Mouse (Mus musculus) forebrain, embryonic 12.5 days (tissue): ENCODE data around the gene Ucp2. TPM values are rescaled to one million over a fixed set of nuclear protein-coding genes. Genes with fewer than 3 reads are reported as not detected.

Source experiments
- ATAC-seq: fragments of 200-750 bp; cut with Nextera tagmentation; 2 replicates; pipeline ENCODE4 v1.8.0; 2017; ENCODE audit warnings: moderate TSS enrichment; ENCODE audit not compliant: low FRiP score
- H3K27ac ChIP-seq: fragments of 300-500 bp; sonication (generic); 2 replicates; pipeline ENCODE4 v1.5.1; 2016; ENCODE audit warnings: mild to moderate bottlenecking
- H3K27me3 ChIP-seq: fragments of 300-500 bp; sonication (generic); 2 replicates; pipeline ENCODE4 v1.6.1; 2016; ENCODE audit warnings: mild to moderate bottlenecking
- H3K36me3 ChIP-seq: fragments of 300-500 bp; sonication (generic); replicated peaks from 2 replicates; pipeline ENCODE4 v1.6.1; 2016; ENCODE audit warnings: mild to moderate bottlenecking
- H3K4me1 ChIP-seq: fragments of 300-500 bp; sonication (generic); 2 replicates; pipeline ENCODE4 v1.6.1; 2016
- H3K4me2 ChIP-seq: fragments of 300-500 bp; sonication (generic); 2 replicates; pipeline ENCODE4 v1.6.1; 2016; ENCODE audit warnings: mild to moderate bottlenecking, moderate library complexity
- H3K4me3 ChIP-seq: fragments of 300-500 bp; sonication (generic); replicated peaks from 2 replicates; pipeline ENCODE4 v1.5.1; 2016; ENCODE audit warnings: mild to moderate bottlenecking
- H3K9ac ChIP-seq: fragments of 300-500 bp; sonication (generic); 2 replicates; pipeline ENCODE4 v1.6.1; 2016; ENCODE audit warnings: mild to moderate bottlenecking
- H3K9me3 ChIP-seq: fragments of 300-500 bp; sonication (generic); 2 replicates; pipeline ENCODE4 v1.6.1; 2016
- WGBS: fragments of 180-500 bp; shearing (Covaris S2); methylation state at CpG from one replicate; pipeline ENCODE4 v1.1.7; 2016; 5-methylcytosine and 5-hydroxymethylcytosine counted together
- polyA plus RNA-seq: library from polyadenylated mRNA; unstranded; fragments of >200 nt; fragmentation: Nextera tagmentation; extraction: Ambion mirVana; gene quantifications from 2 replicates; pipeline ENCODE4 v1.2.1, GENCODE M21; 2016

Ucp2 gene
- polyA plus RNA-seq, 1 experiment from 2014 or later = 83.8 TPM

- H3K4me3 ChIP-seq = no peak within 1 kb of the TSS
- 0 out of 2 replicates have a peak, but pooled peaks cover 4% of the 10 kb centered on the region for H3K4me1 ChIP-seq
- no peaks in the 10 kb centered on the region for H3K9me3 ChIP-seq
- no peaks in the 10 kb centered on the region for H3K36me3 ChIP-seq
- 53% methylated on average over 11 of the region's 11 CpGs for WGBS
- no peak within 1 kb of the TSS for H3K9ac ChIP-seq
- H3K27me3 ChIP-seq = peaks cover 9% of the 10 kb centered on the region; the same call in 1 of the 2 replicates
- ATAC-seq = no peak
- no peak within 1 kb of the TSS for H3K4me2 ChIP-seq
- no peak within 1 kb of the TSS for H3K27ac ChIP-seq
Observed at GRCm38 (mm10) chr7:100514573-100514972, 21.4 kb downstream of the Ucp2 start, which contains the start of gene Dnajb13. Dnajb13 (minus strand) TSS chr7:100514960.

DNA sequence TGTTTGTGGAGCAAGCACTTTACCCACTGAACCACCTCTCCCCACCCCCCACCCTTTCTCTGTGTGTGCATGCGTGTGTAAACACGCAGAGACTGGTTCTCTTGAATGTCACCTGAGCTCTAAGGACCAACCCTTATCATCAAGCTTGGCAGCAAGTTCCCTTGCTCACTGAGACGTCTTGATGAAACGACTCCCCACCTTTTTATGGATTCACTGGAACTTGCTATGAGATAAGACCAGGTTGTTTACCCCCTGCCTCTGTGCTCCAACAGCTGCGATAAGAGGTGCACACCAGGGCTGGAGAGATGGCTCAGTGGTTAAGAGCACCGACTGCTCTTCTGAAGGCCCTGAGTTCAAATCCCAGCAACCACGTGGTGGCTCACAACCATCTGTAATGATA lies 27.1 kb downstream of the Ucp2 start:
- no peaks in the 10 kb centered on the region for H3K9me3 ChIP-seq
- H3K4me2 ChIP-seq = no peak overlapping the region
- H3K4me3 ChIP-seq = no peak overlapping the region
- no peaks in the 10 kb centered on the region for H3K27me3 ChIP-seq
- H3K27ac ChIP-seq = no peak overlapping the region
- no peak overlapping the region for H3K9ac ChIP-seq
- WGBS = 75% methylated on average over 7 of the region's 7 CpGs
- ATAC-seq = no peak
- no peaks in the 10 kb centered on the region for H3K4me1 ChIP-seq
- H3K36me3 ChIP-seq = no peaks in the 10 kb centered on the region

DNA sequence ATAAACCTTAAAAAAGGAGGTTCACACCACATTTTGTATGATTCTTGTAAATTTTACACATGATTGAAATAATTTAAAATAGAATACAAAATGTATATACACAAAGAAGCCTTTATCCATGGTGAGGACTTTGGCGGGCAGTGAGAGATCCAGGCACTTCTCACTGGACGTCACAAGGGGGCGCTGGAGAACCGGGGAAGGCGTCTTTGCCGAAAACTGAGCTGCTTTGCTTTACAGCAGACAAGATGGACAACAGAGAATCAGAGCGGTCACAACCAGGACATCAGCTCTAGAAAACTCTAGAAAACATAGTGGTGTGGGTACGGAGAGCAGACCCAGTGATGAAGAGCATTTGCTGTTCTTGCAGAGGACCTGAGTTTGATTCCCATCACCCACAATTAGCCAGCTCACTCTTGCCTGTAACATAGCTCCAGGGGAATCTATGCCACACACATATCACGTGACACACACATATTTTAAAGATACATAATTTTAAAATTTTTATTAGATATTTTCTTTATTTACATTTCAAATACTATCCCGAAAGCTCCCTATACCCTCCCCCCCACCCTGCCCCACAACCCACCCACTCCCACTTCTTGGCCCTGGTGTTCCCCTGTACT lies 27.6 kb downstream of the Ucp2 start:
- Histone ChIP-seq H3K9ac (no peak overlapping the region), H3K36me3 (no peaks in the 10 kb centered on the region), H3K9me3 (no peaks in the 10 kb centered on the region), H3K4me1 (no peaks in the 10 kb centered on the region), H3K27ac (no peak overlapping the region), H3K27me3 (no peaks in the 10 kb centered on the region), H3K4me3 (no peak overlapping the region), H3K4me2 (no peak overlapping the region; the same call in 1 of the 2 replicates)
- 22% methylated on average over 10 of the region's 10 CpGs for WGBS
- peak; percentile 36 for ATAC-seq

DNA sequence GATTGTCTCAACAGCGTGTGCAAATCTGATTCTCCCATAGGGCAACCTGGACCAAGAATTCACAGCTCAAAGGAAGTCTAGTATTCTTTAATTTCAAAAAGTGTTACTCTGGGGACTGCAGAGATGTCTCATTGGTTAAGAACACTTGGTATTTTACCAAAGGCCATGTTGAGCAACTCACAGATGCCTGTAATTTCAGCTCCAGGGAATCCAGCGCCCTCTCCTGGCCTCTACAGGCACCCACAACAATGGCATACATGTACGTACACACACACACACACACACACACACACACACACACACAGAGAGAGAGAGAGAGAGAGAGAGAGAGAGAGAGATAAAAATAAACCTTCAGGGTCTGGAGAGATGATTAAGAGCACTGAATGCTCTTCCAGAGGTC lies 29.1 kb downstream of the Ucp2 start:
- no peaks in the 10 kb centered on the region for H3K9me3 ChIP-seq
- no peak overlapping the region for H3K4me3 ChIP-seq
- H3K4me2 ChIP-seq = no peak overlapping the region
- H3K36me3 ChIP-seq = no peaks in the 10 kb centered on the region
- ATAC-seq = no peak
- H3K27me3 ChIP-seq = no peaks in the 10 kb centered on the region
- H3K4me1 ChIP-seq = no peaks in the 10 kb centered on the region
- 79% methylated on average over 3 of the region's 3 CpGs for WGBS
- no peak overlapping the region for H3K9ac ChIP-seq
- no peak overlapping the region for H3K27ac ChIP-seq

DNA sequence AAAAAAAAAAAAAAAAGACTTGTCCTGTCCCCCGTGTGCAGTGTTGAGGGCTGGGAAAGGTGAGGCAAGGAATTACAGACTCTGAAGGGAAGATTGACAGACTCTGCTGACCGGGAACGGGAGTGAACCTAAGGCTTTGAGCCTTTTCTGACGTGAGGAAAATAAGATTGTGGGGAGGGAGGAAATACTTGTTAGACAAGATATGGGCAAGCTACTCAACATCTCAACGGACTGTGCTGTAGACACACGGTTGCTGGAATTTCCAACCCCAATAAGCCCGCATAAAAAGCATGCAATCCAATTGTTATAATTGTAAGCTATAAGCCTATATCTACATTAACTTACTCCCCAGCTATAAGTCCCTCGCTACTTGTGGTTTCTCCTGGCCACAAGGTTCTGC lies 31.5 kb downstream of the Ucp2 start:
- ATAC-seq = no peak
- Histone ChIP-seq H3K4me1 (no peaks in the 10 kb centered on the region), H3K27ac (no peak overlapping the region), H3K4me3 (no peak overlapping the region), H3K9ac (no peak overlapping the region), H3K36me3 (no peaks in the 10 kb centered on the region), H3K9me3 (no peaks in the 10 kb centered on the region), H3K4me2 (no peak overlapping the region), H3K27me3 (no peaks in the 10 kb centered on the region)
- 79% methylated on average over 8 of the region's 8 CpGs for WGBS

GRCm38 (mm10) chr7:100530766-100531165 lies 37.6 kb downstream of the Ucp2 start:
- Histone ChIP-seq H3K4me3 (no peak overlapping the region), H3K9ac (no peak overlapping the region), H3K4me2 (no peak overlapping the region), H3K4me1 (no peaks in the 10 kb centered on the region), H3K9me3 (no peaks in the 10 kb centered on the region), H3K27me3 (no peaks in the 10 kb centered on the region), H3K36me3 (no peaks in the 10 kb centered on the region), H3K27ac (no peak overlapping the region)
- WGBS = 94% methylated on average over 5 of the region's 5 CpGs
- no peak for ATAC-seq

DNA sequence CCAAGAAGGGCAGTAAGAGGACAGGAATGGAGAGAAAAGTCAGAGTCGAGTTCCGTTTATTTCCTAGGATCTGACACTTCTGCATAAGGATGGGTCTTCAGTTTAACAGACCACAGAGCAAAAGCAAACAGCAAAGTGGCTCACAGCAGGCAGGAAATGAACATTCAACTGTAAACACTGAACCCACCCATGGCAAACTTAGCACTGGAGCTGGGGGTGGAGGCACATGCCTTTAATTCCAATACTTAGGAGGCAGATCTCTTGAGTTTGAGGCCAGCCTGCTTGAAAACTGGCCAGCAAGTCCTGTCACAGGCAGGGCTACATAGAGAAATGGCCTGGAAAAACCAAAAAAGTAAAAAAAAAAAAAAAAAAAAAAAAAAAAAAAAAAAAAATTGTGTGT lies 40.4 kb downstream of the Ucp2 start:
- H3K9me3 ChIP-seq = no peaks in the 10 kb centered on the region
- no peaks in the 10 kb centered on the region for H3K27me3 ChIP-seq
- H3K9ac ChIP-seq = no peak overlapping the region
- H3K36me3 ChIP-seq = no peaks in the 10 kb centered on the region
- no peak overlapping the region for H3K4me3 ChIP-seq
- ATAC-seq = no peak
- WGBS = 82% methylated on average over 2 of the region's 2 CpGs
- H3K4me2 ChIP-seq = no peak overlapping the region
- H3K4me1 ChIP-seq = peaks cover 11% of the 10 kb centered on the region
- no peak overlapping the region for H3K27ac ChIP-seq

- no peak overlapping the region for H3K4me2 ChIP-seq
- no peaks in the 10 kb centered on the region for H3K9me3 ChIP-seq
- H3K27me3 ChIP-seq = no peaks in the 10 kb centered on the region
- 77% methylated on average over 3 of the region's 3 CpGs for WGBS
- H3K27ac ChIP-seq = no peak overlapping the region
- peaks cover 3% of the 10 kb centered on the region for H3K36me3 ChIP-seq
- no peak overlapping the region for H3K9ac ChIP-seq
- peaks cover 11% of the 10 kb centered on the region for H3K4me1 ChIP-seq
- no peak for ATAC-seq
- no peak overlapping the region for H3K4me3 ChIP-seq
Observed at GRCm38 (mm10) chr7:100534216-100534615, 41.1 kb downstream of the Ucp2 start.

DNA sequence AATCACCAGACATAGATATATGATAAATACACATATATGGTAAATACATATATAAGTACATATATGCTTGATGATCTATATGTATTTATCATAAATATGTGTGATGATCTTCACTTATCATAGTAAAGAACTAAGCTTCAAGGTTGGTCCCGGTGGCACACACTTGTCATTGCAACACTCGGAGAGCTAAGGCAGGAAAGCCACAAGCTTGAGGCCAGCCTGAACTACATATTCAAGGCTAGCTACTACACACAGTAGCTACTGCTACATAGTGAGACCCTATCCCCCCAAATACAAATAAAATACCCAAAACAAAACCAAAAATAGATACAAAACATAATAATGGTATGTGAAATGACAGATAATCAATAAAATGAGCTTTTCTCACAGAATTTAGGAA lies 42.7 kb downstream of the Ucp2 start:
- Histone ChIP-seq H3K4me2 (peak overlapping the region; percentile 67; the same call in 1 of the 2 replicates), H3K36me3 (peaks cover 18% of the 10 kb centered on the region), H3K4me3 (no peak overlapping the region), H3K9me3 (no peaks in the 10 kb centered on the region), H3K27me3 (no peaks in the 10 kb centered on the region), H3K27ac (no peak overlapping the region), H3K4me1 (peaks cover 11% of the 10 kb centered on the region), H3K9ac (0 out of 2 replicates have a peak overlapping the region, but pooled peaks have one; percentile 39)
- WGBS = 91% methylated on average over 2 of the region's 2 CpGs
- no peak for ATAC-seq

- Histone ChIP-seq H3K27ac (peak within 1 kb of the TSS; percentile 85), H3K9ac (peak within 1 kb of the TSS; percentile 78), H3K36me3 (peaks cover 18% of the 10 kb centered on the region), H3K4me2 (peak within 1 kb of the TSS; percentile 67), H3K4me1 (peaks cover 11% of the 10 kb centered on the region), H3K27me3 (no peaks in the 10 kb centered on the region), H3K9me3 (no peaks in the 10 kb centered on the region), H3K4me3 (peak within 1 kb of the TSS; percentile 58)
- ATAC-seq = peak; percentile 100
- WGBS = under 1% methylated on average over 33 of the region's 33 CpGs
Observed at GRCm38 (mm10) chr7:100536804-100537518, 43.8 kb downstream of the Ucp2 start, which contains the start of gene Coa4. Coa4 (plus strand) TSS chr7:100537071.

DNA sequence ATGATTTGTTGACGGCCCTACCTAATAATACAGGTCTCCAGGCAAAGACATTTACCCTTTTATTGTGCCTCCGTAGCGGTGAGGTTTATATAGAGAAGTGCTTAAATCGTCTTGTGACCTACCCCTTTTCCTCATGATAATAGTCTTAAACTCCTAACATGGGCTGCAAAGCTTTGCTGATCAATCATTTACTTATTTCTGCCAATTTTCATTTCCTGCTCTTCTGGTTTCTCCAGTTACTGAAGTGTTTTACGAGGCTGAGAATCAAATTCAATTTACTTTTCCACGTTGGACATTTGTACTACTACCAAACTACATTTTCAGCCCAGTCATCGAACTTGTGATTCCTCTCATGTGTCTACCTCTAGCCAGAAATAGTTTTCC lies 44.4 kb downstream of the Ucp2 start:
- Histone ChIP-seq H3K4me1 (peaks cover 11% of the 10 kb centered on the region), H3K4me2 (peak overlapping the region; percentile 67), H3K27ac (peak overlapping the region; percentile 85; the same call in 1 of the 2 replicates), H3K9me3 (no peaks in the 10 kb centered on the region), H3K36me3 (peaks cover 18% of the 10 kb centered on the region), H3K27me3 (no peaks in the 10 kb centered on the region), H3K9ac (peak overlapping the region; percentile 78), H3K4me3 (peak overlapping the region; percentile 58)
- WGBS = 43% methylated on average over 7 of the region's 7 CpGs
- ATAC-seq = no peak

GRCm38 (mm10) chr7:100539516-100539915 lies 46.4 kb downstream of the Ucp2 start:
- H3K36me3 ChIP-seq = peaks cover 18% of the 10 kb centered on the region
- H3K4me1 ChIP-seq = peaks cover 11% of the 10 kb centered on the region
- 96% methylated on average over 9 of the region's 9 CpGs for WGBS
- H3K27ac ChIP-seq = no peak overlapping the region
- no peak overlapping the region for H3K4me3 ChIP-seq
- H3K27me3 ChIP-seq = no peaks in the 10 kb centered on the region
- no peak overlapping the region for H3K4me2 ChIP-seq
- no peak overlapping the region for H3K9ac ChIP-seq
- H3K9me3 ChIP-seq = no peaks in the 10 kb centered on the region
- ATAC-seq = no peak

DNA sequence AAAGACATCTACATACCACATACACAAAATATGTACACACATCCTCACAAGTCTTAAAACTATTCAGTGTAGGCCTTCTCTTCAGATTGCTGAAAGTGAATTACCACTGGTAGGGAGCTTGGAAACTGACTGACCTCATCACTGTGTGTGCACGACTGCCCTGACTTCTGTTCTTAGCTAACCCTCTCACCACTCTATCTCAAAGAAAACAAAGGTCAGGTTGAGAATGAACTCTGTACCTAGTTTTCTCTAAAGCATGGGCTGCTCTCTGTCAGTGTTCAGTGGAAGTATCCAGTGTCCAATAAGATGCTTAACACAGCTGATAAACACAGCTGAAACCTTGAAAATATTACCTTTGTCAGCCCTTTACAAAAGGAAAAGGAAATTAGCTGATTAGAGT lies 51.3 kb downstream of the Ucp2 start:
- 71% methylated on average over 1 of the region's 1 CpGs for WGBS
- H3K9ac ChIP-seq = no peak overlapping the region
- H3K27ac ChIP-seq = no peak overlapping the region
- H3K27me3 ChIP-seq = no peaks in the 10 kb centered on the region
- no peak overlapping the region for H3K4me2 ChIP-seq
- peaks cover 20% of the 10 kb centered on the region for H3K36me3 ChIP-seq
- no peaks in the 10 kb centered on the region for H3K4me1 ChIP-seq
- no peak for ATAC-seq
- no peaks in the 10 kb centered on the region for H3K9me3 ChIP-seq
- no peak overlapping the region for H3K4me3 ChIP-seq
